Mouse (Mus musculus): ENCODE measurements around the gene Prkar2a. TPM values are rescaled to one million over a fixed set of nuclear protein-coding genes. Genes with fewer than 3 reads are reported as not detected.

Prkar2a gene
- 22.2 and 24.0 TPM in 2 replicates for polyA plus RNA-seq (2015; fragmentation: Nextera tagmentation; extraction: Ambion mirVana)

DNA sequence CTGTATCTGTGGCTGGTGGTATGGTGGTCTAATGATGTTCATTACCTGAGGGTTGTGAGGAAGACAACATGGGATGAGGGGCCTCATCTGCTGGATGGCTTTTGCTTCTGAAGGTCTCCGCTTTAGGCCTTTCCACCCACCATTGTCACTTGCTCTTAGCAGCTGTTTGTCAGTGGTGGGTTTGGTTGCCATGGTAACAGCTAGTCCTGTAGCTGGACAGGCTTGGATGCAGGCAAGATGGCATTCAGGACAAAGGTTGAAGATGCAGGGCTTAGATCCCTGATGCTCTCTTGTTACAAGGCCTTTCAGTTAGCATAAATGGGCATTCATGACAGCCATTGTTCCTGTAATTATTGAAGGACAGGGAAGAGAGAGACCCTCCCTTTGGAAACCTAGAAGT is at the start of gene Prkar2a:
Prkar2a (plus strand) TSS at position 209 of the 400 bp plus-strand sequence.
- DNase-seq (ENCODE audit: low spot score) (no peak), ATAC-seq (ENCODE audit: low FRiP score, low TSS enrichment) (no peak)
- H3K4me1 ChIP-seq (replicated peaks; ENCODE audit: control insufficient read depth, insufficient read depth): peaks cover 9% of the 10 kb centered on the region
- no peak within 1 kb of the TSS for H3K27ac ChIP-seq (replicated peaks)
- TF ChIP-seq CTCF (IDR thresholded peaks at IDR 0.05; ENCODE audit: low read depth) (no peak), EP300 (optimal IDR thresholded peaks at IDR 0.05) (no peak)
- H3K4me3 ChIP-seq (ENCODE audit: low read depth, low read length): no peak within 1 kb of the TSS
- H3K27me3 ChIP-seq (ENCODE audit: control insufficient read depth, insufficient read depth, low read length): no peaks in the 10 kb centered on the region
- H3K9ac ChIP-seq (ENCODE audit: low read length): no peak within 1 kb of the TSS
- H3K36me3 ChIP-seq (ENCODE audit: control insufficient read depth, insufficient read depth, low read length): no peaks in the 10 kb centered on the region
- 86% methylated on average over 1 of the region's 1 CpGs for WGBS
- H3K9me3 ChIP-seq (ENCODE audit: control insufficient read depth, low read length): no peaks in the 10 kb centered on the region
- H3K4me2 ChIP-seq (replicated peaks; ENCODE audit: low read depth): no peak within 1 kb of the TSS

DNA sequence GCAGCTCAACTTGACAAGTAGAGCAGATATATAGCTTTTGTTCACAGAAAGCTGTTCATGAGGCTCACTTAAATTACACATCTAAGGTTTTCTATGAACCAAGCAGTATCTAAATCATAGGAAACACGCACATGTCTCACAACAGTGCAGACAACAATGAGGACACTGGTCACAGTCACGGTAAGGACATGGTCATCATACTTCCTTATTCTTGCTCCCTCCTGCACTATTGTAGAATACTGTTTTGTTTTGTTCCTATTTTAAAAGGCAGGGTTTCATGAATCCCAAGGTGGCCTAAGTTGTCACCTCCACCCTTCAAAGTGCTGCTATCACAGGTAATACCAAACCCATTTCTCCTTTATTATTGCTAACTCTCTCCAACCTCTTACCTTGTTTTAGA is 49.3 kb upstream of the Prkar2a start:
- no peak overlapping the region for H3K9ac ChIP-seq (ENCODE audit: low read length)
- TF ChIP-seq CTCF (IDR thresholded peaks at IDR 0.05; ENCODE audit: low read depth) (no peak), EP300 (optimal IDR thresholded peaks at IDR 0.05) (no peak)
- WGBS: 80% methylated on average over 2 of the region's 2 CpGs
- no peak overlapping the region for H3K4me2 ChIP-seq (replicated peaks; ENCODE audit: low read depth)
- no peaks in the 10 kb centered on the region for H3K27me3 ChIP-seq (ENCODE audit: control insufficient read depth, insufficient read depth, low read length)
- no peak overlapping the region for H3K4me3 ChIP-seq (ENCODE audit: low read depth, low read length)
- H3K27ac ChIP-seq (replicated peaks): no peak overlapping the region
- no peaks in the 10 kb centered on the region for H3K9me3 ChIP-seq (ENCODE audit: control insufficient read depth, low read length)
- ATAC-seq (ENCODE audit: low FRiP score, low TSS enrichment): no peak
- H3K4me1 ChIP-seq (replicated peaks; ENCODE audit: control insufficient read depth, insufficient read depth): no peaks in the 10 kb centered on the region
- no peak for DNase-seq (ENCODE audit: low spot score)
- H3K36me3 ChIP-seq (ENCODE audit: control insufficient read depth, insufficient read depth, low read length): peaks cover 5% of the 10 kb centered on the region; the same call in 1 of the 2 replicates

DNA sequence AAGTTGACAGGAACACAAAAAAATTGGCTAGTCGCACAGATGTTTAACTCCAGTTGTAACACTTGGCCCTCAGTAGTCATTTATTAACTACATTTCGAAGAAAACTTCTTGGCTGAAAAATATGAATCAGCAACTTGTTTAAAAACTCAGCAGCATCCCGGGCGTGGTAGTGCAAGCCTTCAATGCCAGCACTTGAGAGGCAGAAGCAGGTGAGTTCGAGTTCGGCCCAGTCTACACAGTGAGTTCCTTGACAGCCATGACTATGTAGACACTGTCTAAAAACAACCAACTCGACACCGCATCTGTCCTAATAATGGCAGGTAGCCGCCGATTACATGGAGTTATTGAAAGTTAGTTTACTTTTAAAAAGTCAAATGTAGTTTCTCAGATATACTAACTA is 40.9 kb upstream of the Prkar2a start:
- peak overlapping the region; percentile 73 for H3K4me2 ChIP-seq (replicated peaks; ENCODE audit: low read depth)
- H3K27ac ChIP-seq (replicated peaks): peak overlapping the region; percentile 99
- H3K4me3 ChIP-seq (ENCODE audit: low read depth, low read length): peak overlapping the region; percentile 92
- no peaks in the 10 kb centered on the region for H3K9me3 ChIP-seq (ENCODE audit: control insufficient read depth, low read length)
- H3K4me1 ChIP-seq (replicated peaks; ENCODE audit: control insufficient read depth, insufficient read depth): 0 out of 2 replicates have a peak, but pooled peaks cover 2% of the 10 kb centered on the region
- TF ChIP-seq EP300 (optimal IDR thresholded peaks at IDR 0.05) (no peak), CTCF (IDR thresholded peaks at IDR 0.05; ENCODE audit: low read depth) (no peak)
- ATAC-seq (ENCODE audit: low FRiP score, low TSS enrichment) (no peak; the same call in 1 of the 2 replicates), DNase-seq (ENCODE audit: low spot score) (peak; percentile 42)
- peak overlapping the region; percentile 96 for H3K9ac ChIP-seq (ENCODE audit: low read length)
- no peaks in the 10 kb centered on the region for H3K27me3 ChIP-seq (ENCODE audit: control insufficient read depth, insufficient read depth, low read length)
- H3K36me3 ChIP-seq (ENCODE audit: control insufficient read depth, insufficient read depth, low read length): no peaks in the 10 kb centered on the region; the same call in 1 of the 2 replicates
- 14% methylated on average over 10 of the region's 10 CpGs for WGBS

GRCm38 (mm10) chr9:108648611-108649560 is 40.2 kb upstream of the Prkar2a start, which contains the start of gene Arih2:
Arih2 (minus strand) TSS chr9:108649386.
- ATAC-seq (ENCODE audit: low FRiP score, low TSS enrichment): peak; percentile 98
- WGBS: under 1% methylated on average over 101 of the region's 112 CpGs
- peak within 1 kb of the TSS; percentile 96 for H3K9ac ChIP-seq (ENCODE audit: low read length)

GRCm38 (mm10) chr9:108649561-108650440 is 39.3 kb upstream of the Prkar2a start:
- 0 out of 2 replicates have a peak, but pooled peaks cover 2% of the 10 kb centered on the region for H3K4me1 ChIP-seq (replicated peaks; ENCODE audit: control insufficient read depth, insufficient read depth)
- DNase-seq (ENCODE audit: low spot score) (peak; percentile 15), ATAC-seq (ENCODE audit: low FRiP score, low TSS enrichment) (peak; percentile 2; the same call in 1 of the 2 replicates)
- H3K9ac ChIP-seq (ENCODE audit: low read length): peak overlapping the region; percentile 96
- H3K27me3 ChIP-seq (ENCODE audit: control insufficient read depth, insufficient read depth, low read length): no peaks in the 10 kb centered on the region
- 18% methylated on average over 29 of the region's 29 CpGs for WGBS
- H3K4me3 ChIP-seq (ENCODE audit: low read depth, low read length): peak overlapping the region; percentile 92
- H3K27ac ChIP-seq (replicated peaks): peak overlapping the region; percentile 99
- no peaks in the 10 kb centered on the region for H3K36me3 ChIP-seq (ENCODE audit: control insufficient read depth, insufficient read depth, low read length)
- H3K4me2 ChIP-seq (replicated peaks; ENCODE audit: low read depth): peak overlapping the region; percentile 73
- TF ChIP-seq EP300 (optimal IDR thresholded peaks at IDR 0.05) (no peak), CTCF (IDR thresholded peaks at IDR 0.05; ENCODE audit: low read depth) (no peak)
- no peaks in the 10 kb centered on the region for H3K9me3 ChIP-seq (ENCODE audit: control insufficient read depth, low read length)

More at GRCm38 (mm10) chr9:108648611-108649560, 40.2 kb upstream of the Prkar2a start, which contains the start of gene Arih2:
- H3K4me2 ChIP-seq (replicated peaks; ENCODE audit: low read depth): peak within 1 kb of the TSS; percentile 73
- H3K36me3 ChIP-seq (ENCODE audit: control insufficient read depth, insufficient read depth, low read length): no peaks in the 10 kb centered on the region
- 0 out of 2 replicates have a peak, but pooled peaks cover 2% of the 10 kb centered on the region for H3K4me1 ChIP-seq (replicated peaks; ENCODE audit: control insufficient read depth, insufficient read depth)
- peak; percentile 93 for DNase-seq (ENCODE audit: low spot score)
- peak within 1 kb of the TSS; percentile 99 for H3K27ac ChIP-seq (replicated peaks)
- H3K9me3 ChIP-seq (ENCODE audit: control insufficient read depth, low read length): no peaks in the 10 kb centered on the region
- H3K27me3 ChIP-seq (ENCODE audit: control insufficient read depth, insufficient read depth, low read length): no peaks in the 10 kb centered on the region
- H3K4me3 ChIP-seq (ENCODE audit: low read depth, low read length): peak within 1 kb of the TSS; percentile 92
- no peak; the same call in 1 of the 2 replicates for TF ChIP-seq CTCF (IDR thresholded peaks at IDR 0.05; ENCODE audit: low read depth)
- peak; percentile 43 for TF ChIP-seq EP300 (optimal IDR thresholded peaks at IDR 0.05)
